In genomic region chr3:132129730-132130274, GRCm38 (mm10) we compare ENCODE assay signal across 25 mouse cellular contexts. TPM values are rescaled to one million over a fixed set of nuclear protein-coding genes. Genes with fewer than 3 reads are reported as not detected.
A peak's percentile ranks its signal among the peaks of the same experiment; 100 is the strongest.
DNase-seq lines count a peak whose midpoint lies in the region; ATAC-seq and TF ChIP-seq lines count a peak whose summit lies in the region.
"Had no signal": no experiment of that assay in that cellular context is flagged by ENCODE, and none has a peak within 500 bp of the region (broad histone marks: within the 10 kb centered on the region; RNA-seq: fewer than 3 reads in every experiment).

No protein-coding gene starts in this region.

- 31% methylated on average over 1 of the region's 1 CpGs for WGBS in limb, embryonic 14.5 days

- no peak overlapping the region; the same call in 1 of the 2 replicates for H3K27ac ChIP-seq in limb, embryonic 14.5 days (replicated peaks; ENCODE audit: low read depth, low read length)
- H3K27ac ChIP-seq: embryonic facial prominence, embryonic 10.5 days; embryonic facial prominence, embryonic 12.5 days; forebrain, embryonic 13.5 days; forebrain, embryonic 15.5 days had no signal

- peak; percentile 81 for ATAC-seq in limb, embryonic 14.5 days (ENCODE audit: low FRiP score, low read depth)
- no peak for ATAC-seq in megakaryocyte-erythroid progenitor cell, adult 5-6 weeks (replicated peaks; ENCODE audit: low FRiP score, low TSS enrichment, poor library complexity, severe bottlenecking)
- ATAC-seq: activated CD4-positive, CD25-positive, alpha-beta regulatory T cell, adult 4 months; CD4-positive, CD25-positive, alpha-beta regulatory T cell, adult 4 months; forebrain, embryonic 13.5 days; forebrain, embryonic 15.5 days; Patski had no signal

- peaks cover 8% of the 10 kb centered on the region; the same call in 1 of the 2 replicates for H3K4me1 ChIP-seq in limb, embryonic 14.5 days (ENCODE audit: control insufficient read depth, insufficient read depth, low read length)
- H3K4me1 ChIP-seq: forebrain, embryonic 13.5 days; forebrain, embryonic 15.5 days had no signal

- no peak overlapping the region for H3K4me2 ChIP-seq in limb, embryonic 14.5 days (replicated peaks; ENCODE audit: low read depth, low read length, severe bottlenecking)
- H3K4me2 ChIP-seq: embryonic facial prominence, embryonic 12.5 days; forebrain, embryonic 13.5 days; forebrain, embryonic 15.5 days had no signal

- H3K9ac ChIP-seq in limb, embryonic 14.5 days (ENCODE audit: low read depth, low read length, severe bottlenecking), result no peak overlapping the region
- H3K9ac ChIP-seq: embryonic facial prominence, embryonic 12.5 days; forebrain, embryonic 13.5 days; forebrain, embryonic 15.5 days had no signal

- no peaks in the 10 kb centered on the region for H3K36me3 ChIP-seq in limb, embryonic 14.5 days (ENCODE audit: control insufficient read depth, insufficient read depth, low read length)
- H3K36me3 ChIP-seq: embryonic facial prominence, embryonic 10.5 days; embryonic facial prominence, embryonic 12.5 days; forebrain, embryonic 15.5 days; G1E had no signal

- H3K4me3 ChIP-seq in limb, embryonic 14.5 days (replicated peaks; ENCODE audit: low read length), result no peak overlapping the region
- H3K4me3 ChIP-seq: embryonic facial prominence, embryonic 10.5 days; embryonic facial prominence, embryonic 12.5 days; forebrain, embryonic 13.5 days; forebrain, embryonic 15.5 days had no signal

- no peak for TF ChIP-seq POLR2A in limb, embryonic 14.5 days (IDR thresholded peaks at IDR 0.05; ENCODE audit: borderline replicate concordance, extremely low read depth, insufficient read depth, insufficient read length)

- DNase-seq in 3T3-L1 (ENCODE audit: low read depth, low spot score), result peak; percentile 11
- DNase-seq in forelimb bud, embryonic 11.5 days (ENCODE audit: low read depth, low spot score), result peak; percentile 34
- DNase-seq in limb, embryonic 14.5 days (ENCODE audit: low spot score), result peak; percentile 78
- DNase-seq in mesoderm, embryonic 11.5 days (ENCODE audit: low read depth, low spot score), result peak; percentile 13
- DNase-seq in thymus, postnatal 10 days (ENCODE audit: low spot score in 2 of 2), result no peak
- DNase-seq in gastrocnemius, postnatal 4 days (ENCODE audit: low spot score in 2 of 2), result no peak
- DNase-seq: adrenal gland, adult 8-10 months; adrenal gland, postnatal 14 days; adrenal gland, postnatal 36 days; B cell, adult 2 months; cerebellum, adult 11-12 months; cerebellum, adult 2 months; cerebellum, adult 9-10 months; cerebellum, postnatal 10 days; cerebellum, postnatal 25 days had no signal

- no peaks in the 10 kb centered on the region for H3K9me3 ChIP-seq in limb, embryonic 14.5 days (ENCODE audit: control insufficient read depth, low read length)
- H3K9me3 ChIP-seq: embryonic facial prominence, embryonic 10.5 days; embryonic facial prominence, embryonic 12.5 days; forebrain, embryonic 13.5 days; forebrain, embryonic 15.5 days had no signal

- no peaks in the 10 kb centered on the region for H3K27me3 ChIP-seq in limb, embryonic 14.5 days (ENCODE audit: control insufficient read depth, insufficient read depth, low read length)
- H3K27me3 ChIP-seq: CH12.LX; embryonic facial prominence, embryonic 12.5 days; forebrain, embryonic 13.5 days; forebrain, embryonic 15.5 days; Patski had no signal

RNA-seq across cellular contexts. Expression of gene Dkk2, which starts 44.7 kb away (rescaled TPM):
- polyA plus RNA-seq in limb, embryonic 14.5 days (2012; rRNA removed), result 55.5 and 63.1 TPM in 2 replicates
- polyA plus RNA-seq in limb, embryonic 14.5 days (2014; fragmentation: Nextera tagmentation; extraction: Ambion mirVana), result 69.3 and 84.6 TPM in 2 replicates
- total RNA-seq in gastrocnemius, postnatal 4 days (2021), result 10 to 100 TPM; 19.7 to 22.5 TPM
- not detected in 2 replicates for total RNA-seq in megakaryocyte-erythroid progenitor cell, adult 5-6 weeks (2014; fragmentation: Nextera tagmentation)
- total RNA-seq in megakaryocyte-erythroid progenitor cell, adult 5-6 weeks (2017), result not detected in 2 replicates
- total RNA-seq: CH12.LX had no signal
- polyA plus RNA-seq: activated CD4-positive, CD25-positive, alpha-beta regulatory T cell, adult 4 months; G1E had no signal

Comparison
In these comparisons a context has a peak if more than half of its experiments do, and no peak if none do; other contexts are left out.
1. DNase-seq: peak in 3T3-L1 (single experiment), forelimb bud, embryonic 11.5 days (single experiment), limb, embryonic 14.5 days (single experiment) and mesoderm, embryonic 11.5 days (single experiment); none in thymus, postnatal 10 days (0 of 2) and gastrocnemius, postnatal 4 days (0 of 2).
2. RNA of gene Dkk2, which starts 44.7 kb away (total RNA-seq): 19.7 to 22.5 TPM in gastrocnemius, postnatal 4 days; not detected in megakaryocyte-erythroid progenitor cell, adult 5-6 weeks; every median in the first group is over 10 times any median in the second.